Mouse (Mus musculus): ENCODE measurements around the gene Pld3. TPM values are rescaled to one million over a fixed set of nuclear protein-coding genes. Genes with fewer than 3 reads are reported as not detected.
A peak's percentile ranks its signal among the peaks of the same experiment; 100 is the strongest.

The Pld3 gene
- total RNA-seq, 2 experiments from 2014 or later: 573 to 583 TPM

GRCm38 (mm10) chr7:27587741-27588140 lies 34.7 kb upstream of the Pld3 start:
- no peak for DNase-seq (ENCODE audit: low spot score in 2 of 2)
- peak; percentile 58 for TF ChIP-seq CTCF (conservative IDR thresholded peaks at IDR 0.05)
- no peak overlapping the region for H3K4me3 ChIP-seq
- no peak overlapping the region for H3K27ac ChIP-seq

- no peak overlapping the region for H3K27ac ChIP-seq
- no peak for DNase-seq (ENCODE audit: low spot score in 2 of 2)
- no peak overlapping the region for H3K4me3 ChIP-seq
- TF ChIP-seq CTCF (conservative IDR thresholded peaks at IDR 0.05): no peak
These were observed 33.8 kb upstream of the Pld3 start for GRCm38 (mm10) chr7:27586861-27587260.

- no peak for TF ChIP-seq CTCF (conservative IDR thresholded peaks at IDR 0.05)
- no peak overlapping the region for H3K4me3 ChIP-seq
- no peak overlapping the region for H3K27ac ChIP-seq
- DNase-seq (ENCODE audit: low spot score in 2 of 2): no peak
These were observed 27.6 kb upstream of the Pld3 start for GRCm38 (mm10) chr7:27580380-27581174.

DNA sequence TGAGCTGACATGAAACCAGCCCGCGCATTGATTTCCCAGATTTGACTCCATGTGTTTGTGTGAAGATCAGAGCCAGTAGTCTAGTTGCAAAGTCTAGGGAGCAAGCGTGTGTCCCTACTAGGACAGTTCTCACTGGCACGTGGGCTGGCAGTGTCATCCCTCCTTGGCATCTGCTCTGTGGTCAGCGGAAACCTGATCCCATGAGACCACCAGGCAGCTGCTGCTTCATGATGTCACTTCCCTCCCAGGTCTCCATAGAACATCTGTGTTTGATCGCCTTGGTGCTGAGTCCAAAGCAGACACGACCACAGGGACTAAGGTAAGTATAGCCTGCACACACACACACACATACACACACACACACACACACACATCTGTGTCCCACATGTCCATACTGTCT lies 25.4 kb upstream of the Pld3 start:
- no peak for TF ChIP-seq CTCF (conservative IDR thresholded peaks at IDR 0.05)
- H3K4me3 ChIP-seq: no peak overlapping the region
- no peak overlapping the region for H3K27ac ChIP-seq
- DNase-seq (ENCODE audit: low spot score in 2 of 2): no peak

- H3K4me3 ChIP-seq: no peak overlapping the region
- DNase-seq (ENCODE audit: low spot score in 2 of 2): no peak
- H3K27ac ChIP-seq: no peak overlapping the region
- TF ChIP-seq CTCF (conservative IDR thresholded peaks at IDR 0.05): no peak
These were observed 24.6 kb upstream of the Pld3 start for GRCm38 (mm10) chr7:27577589-27577988.

DNA sequence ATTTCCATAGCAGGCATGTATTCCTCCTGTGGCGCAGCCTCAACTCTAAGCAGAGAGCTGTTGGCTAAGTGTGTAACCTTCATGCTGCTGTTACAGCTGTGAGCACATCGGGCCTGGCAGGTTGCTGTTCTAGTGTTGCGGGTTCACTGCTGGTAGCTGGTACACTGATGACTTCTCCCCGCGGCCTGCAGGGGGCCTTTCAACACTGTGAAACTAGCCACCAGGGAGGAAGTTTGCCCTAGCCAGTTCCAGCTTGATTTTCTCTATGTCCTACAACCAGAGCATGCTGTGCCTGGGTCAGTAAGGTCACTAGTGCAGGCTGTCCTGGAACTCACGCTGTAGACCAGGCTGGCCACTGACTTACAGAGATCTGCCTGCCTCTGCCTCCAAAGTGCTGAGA lies 23.9 kb upstream of the Pld3 start:
- DNase-seq (ENCODE audit: low spot score in 2 of 2): peak in 1 of 2 experiments; percentile 50
- Histone ChIP-seq H3K27ac (no peak overlapping the region), H3K4me3 (no peak overlapping the region)
- TF ChIP-seq CTCF (conservative IDR thresholded peaks at IDR 0.05): peak; percentile 81

GRCm38 (mm10) chr7:27574124-27574880 lies 21.3 kb upstream of the Pld3 start:
- H3K4me3 ChIP-seq: no peak overlapping the region
- no peak for TF ChIP-seq CTCF (conservative IDR thresholded peaks at IDR 0.05)
- H3K27ac ChIP-seq: no peak overlapping the region
- no peak for DNase-seq (ENCODE audit: low spot score in 2 of 2)

DNA sequence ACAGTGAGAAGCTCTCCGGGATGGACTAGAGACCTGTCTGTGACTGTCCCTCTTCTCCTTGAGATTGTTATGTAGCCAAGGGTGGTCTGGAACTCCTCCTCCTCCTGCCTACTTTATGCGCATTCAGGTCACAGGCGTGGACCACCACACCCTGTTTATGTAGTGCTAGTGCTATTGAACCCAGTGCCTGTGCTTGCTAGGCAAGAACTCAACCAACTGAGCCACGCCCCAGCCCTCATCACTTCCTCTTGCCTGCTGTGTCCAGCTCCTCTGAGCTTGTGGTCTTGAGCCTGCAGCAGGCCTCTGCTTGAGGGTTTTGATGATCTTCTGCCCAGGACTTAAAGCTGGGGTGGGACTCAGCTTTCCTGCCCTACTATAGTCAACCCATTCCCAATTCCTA lies 19.1 kb upstream of the Pld3 start:
- no peak overlapping the region for H3K27ac ChIP-seq
- no peak for TF ChIP-seq CTCF (conservative IDR thresholded peaks at IDR 0.05)
- DNase-seq (ENCODE audit: low spot score in 2 of 2): no peak
- no peak overlapping the region for H3K4me3 ChIP-seq

DNA sequence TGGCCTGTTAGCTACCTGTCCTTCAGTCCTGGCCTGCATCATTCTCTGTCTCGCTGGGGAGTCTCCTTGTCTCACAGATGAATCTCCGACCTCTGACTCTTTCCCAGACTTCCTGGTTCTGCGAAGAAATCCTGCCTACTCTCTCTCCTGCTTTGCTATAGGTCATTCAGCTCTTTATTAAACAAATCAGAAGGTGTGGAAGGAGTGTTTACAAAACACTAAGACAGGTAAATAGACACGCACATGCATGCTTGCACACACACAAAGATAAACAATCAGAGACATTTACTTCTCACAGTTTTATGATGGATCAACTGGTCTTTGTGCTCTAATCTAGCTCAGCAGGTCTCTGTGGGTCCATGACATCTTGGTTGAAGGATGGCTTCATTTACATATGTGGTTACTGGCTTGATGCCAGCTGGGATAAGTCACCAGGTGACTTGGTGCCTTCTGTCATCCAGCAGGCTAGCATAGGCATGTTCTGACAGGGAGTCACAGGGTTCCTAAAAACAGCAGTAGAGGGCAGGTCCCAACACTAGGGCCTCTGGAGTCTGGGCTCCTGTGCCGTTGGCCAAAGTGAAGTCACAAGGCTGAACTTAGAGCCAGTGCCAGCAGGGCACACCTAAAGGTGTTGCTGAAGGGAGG lies 16.7 kb upstream of the Pld3 start:
- DNase-seq (ENCODE audit: low spot score in 2 of 2): no peak
- Histone ChIP-seq H3K4me3 (no peak overlapping the region), H3K27ac (no peak overlapping the region)
- no peak for TF ChIP-seq CTCF (conservative IDR thresholded peaks at IDR 0.05)

GRCm38 (mm10) chr7:27560978-27561377 lies 8.0 kb upstream of the Pld3 start:
- no peak overlapping the region for H3K27ac ChIP-seq
- no peak for TF ChIP-seq CTCF (conservative IDR thresholded peaks at IDR 0.05)
- no peak overlapping the region for H3K4me3 ChIP-seq
- DNase-seq (ENCODE audit: low spot score in 2 of 2): no peak

DNA sequence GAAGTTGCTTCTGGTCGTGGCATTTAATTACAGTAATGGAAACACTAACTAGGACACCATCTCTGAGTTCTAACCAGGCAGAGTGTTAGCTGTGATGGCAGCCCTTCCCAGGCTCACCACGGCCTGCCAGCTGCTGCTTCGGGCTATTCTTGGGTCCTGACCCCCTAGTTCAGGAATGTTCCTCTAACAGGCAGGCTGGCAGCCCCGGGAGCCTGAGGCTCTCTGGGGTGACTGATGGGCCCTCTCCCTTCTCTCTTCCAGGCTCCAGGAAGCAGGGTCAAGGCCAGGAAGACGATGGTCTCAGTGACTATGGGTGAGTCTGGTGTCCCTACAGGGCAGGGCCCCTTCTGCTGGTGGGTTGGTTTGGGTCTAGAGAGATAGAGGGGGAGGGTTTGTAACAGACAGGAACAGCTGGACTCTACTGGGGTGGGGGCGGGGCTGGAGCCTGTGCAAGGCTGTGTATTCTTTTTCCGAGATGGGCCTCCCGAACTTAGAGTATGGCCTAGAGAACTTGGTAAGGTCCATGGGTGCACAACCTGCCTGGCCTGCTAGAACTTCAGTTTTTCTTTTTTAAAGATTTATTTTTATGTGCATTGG lies 7.4 kb upstream of the Pld3 start:
- TF ChIP-seq CTCF (conservative IDR thresholded peaks at IDR 0.05): no peak
- no peak overlapping the region for H3K27ac ChIP-seq
- DNase-seq (ENCODE audit: low spot score in 2 of 2): no peak
- H3K4me3 ChIP-seq: no peak overlapping the region

DNA sequence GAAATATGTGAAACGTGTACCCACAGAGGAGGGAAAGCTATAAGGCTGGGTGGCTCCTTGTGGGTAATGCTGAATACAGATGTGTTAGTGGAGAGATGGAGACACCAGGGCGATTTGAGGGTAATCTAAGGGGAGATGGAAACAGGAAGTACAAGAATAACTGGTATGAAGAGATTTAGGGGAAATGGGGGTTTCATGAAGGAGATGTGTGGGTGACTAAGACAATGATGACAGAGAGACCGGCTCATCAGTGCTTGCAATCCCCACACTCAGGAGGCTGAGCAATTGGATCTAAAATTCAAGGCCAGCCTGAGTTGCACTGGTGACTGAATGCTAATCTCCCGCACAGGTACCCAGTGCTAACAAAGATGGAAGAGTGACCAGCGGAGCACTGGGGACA lies 948 bp downstream of the Pld3 start:
- H3K27ac ChIP-seq: peak overlapping the region; percentile 90
- DNase-seq (ENCODE audit: low spot score in 2 of 2): no peak
- no peak for TF ChIP-seq CTCF (conservative IDR thresholded peaks at IDR 0.05)
- peak overlapping the region; percentile 79 for H3K4me3 ChIP-seq

DNA sequence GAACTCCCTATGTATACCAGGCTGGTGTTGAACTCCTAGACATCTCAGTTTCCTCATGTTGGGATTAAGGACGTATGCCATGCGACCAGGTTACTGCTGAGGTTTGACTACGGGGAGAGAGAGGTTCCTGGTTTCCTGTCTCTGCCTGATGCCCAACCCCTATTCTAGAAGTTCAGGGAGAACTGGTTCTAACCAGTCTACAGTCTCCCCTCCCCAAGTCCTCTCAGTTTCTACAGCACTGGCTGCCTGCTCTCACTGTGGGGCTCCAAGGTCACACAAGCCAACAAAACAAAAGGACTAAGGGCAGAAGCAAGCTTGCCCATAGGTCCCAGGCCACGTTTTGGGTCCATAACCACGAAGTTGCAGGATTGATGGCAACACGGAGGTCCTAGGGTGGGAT lies 3.4 kb downstream of the Pld3 start:
- H3K27ac ChIP-seq: no peak overlapping the region
- no peak for DNase-seq (ENCODE audit: low spot score in 2 of 2)
- TF ChIP-seq CTCF (conservative IDR thresholded peaks at IDR 0.05): no peak
- H3K4me3 ChIP-seq: no peak overlapping the region

Measured in layer of hippocampus, adult 2 months (tissue).